Mouse (Mus musculus) NIH3T3 (cell line): ENCODE data around the gene Atf3.

Experiments
- DNase-seq: peaks from one replicate; pipeline ENCODE4 v3.0.0-alpha.2; 2012; ENCODE audit warnings: low read depth

Gene Atf3

DNA sequence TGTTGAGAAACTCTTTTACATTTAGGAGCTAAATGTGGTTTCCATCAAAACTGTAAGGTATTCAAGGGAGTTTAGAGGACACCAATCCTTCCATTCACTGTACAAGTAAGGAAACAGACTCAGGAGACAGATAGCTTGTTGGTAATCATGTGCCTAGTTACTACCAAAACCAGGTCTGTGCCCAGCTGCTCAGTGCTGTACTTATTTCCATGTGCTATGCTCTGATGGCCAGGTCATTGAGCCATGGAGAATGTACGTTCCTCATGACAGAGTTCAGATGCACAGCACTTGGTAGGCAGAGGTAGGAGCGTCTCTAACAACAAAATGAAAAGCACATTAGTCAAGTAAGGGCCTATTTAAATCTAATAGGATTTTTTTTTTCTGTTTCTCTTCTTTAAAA is 8.7 kb upstream of the Atf3 start:
- no peak for DNase-seq

DNA sequence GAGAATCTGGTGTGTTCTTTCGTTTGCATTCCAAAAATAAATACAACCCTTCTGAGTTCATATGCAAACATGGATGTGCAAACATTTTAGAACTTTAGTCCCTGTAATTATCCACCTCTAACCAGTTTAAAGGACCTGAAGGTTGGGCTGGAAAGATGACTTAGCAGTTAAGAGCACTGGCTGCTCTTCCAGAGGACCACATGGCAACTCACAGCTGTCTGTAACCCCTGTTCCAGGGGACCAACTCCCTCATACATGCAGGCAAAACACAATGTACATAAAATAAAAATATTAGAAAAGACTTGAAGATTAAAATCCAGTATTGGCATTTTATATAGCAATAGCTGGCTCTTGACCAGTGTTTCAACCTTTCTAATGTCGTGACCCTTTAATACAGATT is 7.9 kb upstream of the Atf3 start:
- no peak for DNase-seq

DNA sequence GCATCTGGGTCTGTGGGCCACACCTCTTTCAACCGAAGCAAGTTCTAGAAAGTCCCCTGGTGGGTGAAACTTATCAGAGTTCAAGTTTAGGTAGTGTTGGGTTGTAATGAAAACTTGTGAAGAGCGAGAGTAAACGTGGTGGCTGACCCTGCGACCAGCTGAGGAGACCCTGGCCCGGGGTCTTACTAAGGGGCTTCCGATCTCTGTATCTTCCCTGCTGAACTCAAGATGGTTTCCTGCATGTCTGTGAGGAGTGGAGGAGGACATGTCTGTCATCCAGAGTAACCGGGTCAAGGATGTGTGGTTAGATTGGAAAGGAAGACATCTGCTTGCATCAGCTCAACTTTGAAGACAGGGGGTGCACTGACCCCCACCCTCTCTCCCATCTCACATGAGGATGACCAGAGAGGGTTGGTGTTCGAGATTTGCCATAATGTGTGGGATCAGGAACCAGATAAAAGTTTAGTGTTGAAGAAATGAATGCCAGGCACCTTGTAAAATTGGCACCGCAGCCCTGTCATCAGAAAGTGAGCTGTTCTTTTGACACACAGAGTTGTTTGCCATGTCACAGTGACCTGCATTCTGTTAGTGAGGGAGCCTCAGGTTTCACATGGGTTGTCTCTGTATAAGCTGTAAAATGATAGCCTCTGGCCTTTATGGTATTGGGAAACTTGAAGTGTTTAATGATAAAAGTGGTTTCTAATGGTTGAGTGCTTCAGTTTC is 7.3 kb upstream of the Atf3 start:
- no peak for DNase-seq

DNA sequence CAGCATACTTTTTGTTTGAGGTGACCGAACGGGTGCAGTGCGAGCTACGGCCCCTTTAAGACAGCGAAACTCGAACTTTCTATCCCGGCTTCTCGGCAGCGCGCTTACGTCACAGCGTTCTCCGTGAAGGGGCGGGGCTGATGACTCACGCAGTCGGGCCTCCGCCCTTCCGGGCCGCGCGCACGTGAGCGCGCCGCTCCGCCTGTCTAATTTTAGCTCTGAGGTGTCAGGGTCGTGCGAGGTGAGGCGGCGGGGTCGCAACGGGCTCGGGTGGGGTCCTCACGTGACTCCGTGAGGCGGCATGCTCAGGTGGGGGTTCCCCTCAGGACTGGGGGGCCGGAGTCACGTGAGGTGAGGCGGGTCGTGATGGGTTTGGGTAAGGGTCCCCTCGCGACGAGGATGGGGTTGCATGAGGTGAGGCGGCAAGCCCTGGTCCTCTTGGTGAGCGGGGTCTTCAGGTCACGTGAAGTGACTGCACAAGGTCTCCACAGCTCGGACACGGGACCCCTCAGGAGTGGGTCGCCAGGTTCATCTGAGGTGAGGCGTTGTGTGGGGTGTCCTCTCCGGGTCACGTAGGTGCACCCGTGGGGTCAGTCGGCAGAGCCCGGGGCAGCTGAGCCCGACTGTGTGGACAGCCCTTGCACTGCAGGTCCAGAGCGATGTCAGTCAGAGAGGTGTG is 6.6 kb upstream of the Atf3 start:
- DNase-seq = peak; percentile 98

DNA sequence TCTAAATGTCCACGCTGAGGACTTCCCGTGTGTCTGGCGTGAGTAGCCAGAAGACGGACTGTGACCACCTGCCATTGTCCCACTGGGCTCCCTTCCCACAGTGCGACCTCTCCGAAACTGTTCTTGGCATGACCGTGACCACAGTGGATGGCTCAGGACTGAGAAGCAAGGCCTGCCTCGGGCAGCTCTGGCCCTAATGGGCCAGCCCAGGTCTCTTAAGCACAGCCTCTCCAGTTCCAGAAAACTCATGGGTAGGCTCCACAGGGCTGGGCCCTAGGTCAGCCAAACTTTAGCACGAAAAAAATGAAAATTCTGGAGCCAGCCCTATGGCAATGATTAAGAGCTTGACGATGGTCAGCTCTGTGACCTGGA is 6.1 kb upstream of the Atf3 start:
- no peak for DNase-seq

DNA sequence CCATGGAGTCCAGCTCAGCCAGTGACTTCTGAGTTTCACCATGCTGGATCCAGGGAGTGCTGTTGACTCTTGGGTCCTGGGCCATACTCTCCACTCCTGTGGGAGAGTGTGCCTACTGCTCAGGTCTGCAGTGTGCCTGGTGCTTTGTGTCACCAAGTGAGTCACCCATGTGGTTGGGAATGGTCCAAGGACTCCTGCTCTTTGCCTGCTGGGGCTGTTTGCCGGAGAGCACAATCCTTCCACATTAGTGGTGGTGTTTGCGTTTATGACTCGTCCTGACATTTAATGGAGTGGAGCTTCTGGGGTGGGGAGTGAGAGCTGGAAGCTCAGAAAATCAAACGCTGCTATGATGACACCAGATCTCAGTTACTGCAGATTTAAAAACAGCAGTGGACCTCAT is 4.2 kb upstream of the Atf3 start:
- peak; percentile 68 for DNase-seq

DNA sequence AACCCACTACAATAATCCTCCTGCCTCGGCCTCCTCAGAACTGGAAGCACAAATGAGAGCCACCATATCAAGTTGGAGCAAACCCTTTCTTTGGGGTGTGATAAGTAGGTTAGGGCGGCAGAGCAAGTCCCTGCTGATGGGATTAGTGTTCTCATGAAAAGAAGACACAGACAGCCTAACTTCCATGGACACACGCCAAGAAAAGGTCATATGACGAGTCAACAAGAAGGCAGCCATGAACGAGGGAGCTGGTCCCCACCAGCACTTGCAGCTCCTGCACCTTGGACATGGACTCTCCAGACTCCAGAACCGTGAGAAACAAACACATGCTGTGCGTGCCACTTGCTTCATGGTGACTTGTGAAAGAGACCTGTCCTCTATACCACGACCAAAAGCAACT is 2.7 kb upstream of the Atf3 start:
- DNase-seq = no peak

DNA sequence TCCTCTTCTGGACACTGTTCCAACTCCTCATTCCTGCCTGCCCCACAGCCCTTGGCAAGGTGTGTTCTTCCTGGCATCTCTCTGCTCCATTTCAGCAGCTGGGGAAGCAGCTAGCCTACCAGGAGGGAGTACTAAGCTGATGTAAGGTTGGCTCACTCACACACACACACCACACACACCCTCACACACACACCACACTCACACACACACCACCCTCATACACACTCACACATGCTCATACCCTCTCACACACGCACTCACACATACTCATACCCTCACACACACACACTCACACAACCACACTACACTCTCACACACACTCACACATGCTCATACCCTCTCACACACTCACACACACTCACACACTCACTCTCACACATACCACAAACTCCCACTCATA is 1.9 kb upstream of the Atf3 start:
- DNase-seq = no peak

DNA sequence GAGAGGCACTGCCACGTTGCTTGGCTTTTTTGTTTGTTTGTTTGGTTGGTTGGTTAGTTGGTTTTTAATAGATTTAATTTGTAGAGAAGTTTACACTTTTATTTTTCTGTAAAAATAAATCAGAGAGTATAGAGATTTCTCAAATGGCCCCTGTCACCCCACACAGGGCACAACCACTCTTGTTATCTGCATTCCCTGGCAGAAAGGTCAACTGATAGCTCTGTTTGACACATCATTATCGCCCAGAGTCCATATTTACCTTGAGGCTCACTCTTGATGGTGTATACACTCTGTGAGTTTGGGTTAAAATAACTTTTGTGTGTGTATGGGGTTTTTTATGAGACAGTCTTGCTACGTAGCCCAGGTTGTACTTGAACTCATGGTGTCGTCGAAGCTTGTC is 744 bp upstream of the Atf3 start:
- no peak for DNase-seq

DNA sequence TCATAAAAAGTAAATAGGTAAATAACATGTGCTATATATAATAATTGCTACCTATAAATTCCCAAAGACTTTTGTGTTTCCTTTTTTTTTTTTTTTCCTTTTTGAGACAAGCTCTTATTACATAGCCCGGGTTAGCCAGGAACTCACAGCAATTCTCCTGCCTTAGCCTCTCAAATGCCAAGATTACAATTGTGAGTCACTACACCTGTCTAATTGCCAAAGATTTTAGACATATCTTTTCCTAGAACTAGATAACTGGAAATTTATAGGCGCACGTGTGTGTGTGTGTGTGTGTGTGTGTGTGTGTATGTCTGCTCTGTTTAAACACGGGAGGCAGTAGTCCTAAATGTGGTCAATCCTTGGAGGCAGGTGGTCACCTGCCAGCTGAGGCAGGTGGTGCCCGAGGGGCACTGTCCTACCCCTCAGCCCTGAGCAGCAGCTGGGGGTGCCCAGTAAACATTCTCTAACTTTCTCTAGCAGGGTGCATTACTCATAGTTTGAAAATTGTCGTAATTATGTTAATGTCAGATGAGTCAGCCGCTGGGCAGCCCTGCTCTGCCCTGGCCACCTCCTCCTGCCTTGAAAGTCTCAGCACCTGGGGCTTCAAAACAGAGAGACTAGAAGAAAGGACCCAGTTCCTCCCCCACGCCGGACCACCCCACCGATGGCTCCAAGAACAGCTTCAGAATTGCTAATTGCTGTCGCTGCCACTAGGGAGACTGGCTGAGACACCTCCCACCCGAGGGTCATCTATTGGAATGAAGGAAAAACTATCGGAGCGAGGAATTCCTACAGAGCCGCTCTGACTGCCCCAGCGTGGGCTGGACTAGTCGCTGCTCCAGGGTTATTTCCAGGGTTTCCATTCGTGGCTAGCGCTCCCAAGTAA is 1.8 kb downstream of the Atf3 start:
- peak; percentile 71 for DNase-seq

DNA sequence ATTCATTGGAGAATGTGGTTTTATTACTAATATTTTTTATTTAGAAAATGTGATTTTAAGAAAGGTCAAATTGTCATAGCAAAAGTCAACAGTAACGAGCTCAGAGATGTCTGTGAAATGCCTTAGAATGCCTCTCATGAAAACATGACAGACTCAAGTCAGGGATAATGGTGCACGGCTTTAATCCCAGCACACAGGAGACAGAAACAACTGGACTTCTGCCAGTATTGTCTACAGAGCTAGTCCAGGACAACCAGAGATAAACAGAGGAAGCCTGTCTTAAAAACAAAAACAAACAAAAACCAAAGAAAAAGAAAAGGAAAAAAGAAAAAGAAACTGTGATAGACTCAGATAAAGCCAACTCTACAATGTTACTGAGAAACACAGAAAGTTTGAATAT is 6.7 kb downstream of the Atf3 start:
- no peak for DNase-seq

DNA sequence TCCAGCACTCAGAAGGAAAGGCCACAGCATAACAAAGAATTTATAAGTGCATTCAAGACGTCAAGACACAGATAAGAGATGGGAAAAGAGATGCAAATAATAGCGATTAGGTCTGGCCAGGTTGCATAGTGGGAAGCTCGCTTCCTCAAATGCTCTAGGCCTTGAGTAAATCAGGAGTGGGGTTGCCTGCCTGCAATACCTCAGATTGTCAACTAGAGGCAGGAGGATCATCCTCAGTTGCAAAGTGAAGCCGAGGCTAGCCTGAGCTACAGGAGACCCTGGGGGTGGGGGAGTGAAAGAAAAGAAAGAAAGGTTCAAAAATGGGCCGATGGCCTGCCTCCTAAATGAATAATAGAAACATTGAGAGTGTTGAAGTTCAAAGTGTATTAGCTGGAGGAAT is 12.0 kb downstream of the Atf3 start:
- DNase-seq = no peak

DNA sequence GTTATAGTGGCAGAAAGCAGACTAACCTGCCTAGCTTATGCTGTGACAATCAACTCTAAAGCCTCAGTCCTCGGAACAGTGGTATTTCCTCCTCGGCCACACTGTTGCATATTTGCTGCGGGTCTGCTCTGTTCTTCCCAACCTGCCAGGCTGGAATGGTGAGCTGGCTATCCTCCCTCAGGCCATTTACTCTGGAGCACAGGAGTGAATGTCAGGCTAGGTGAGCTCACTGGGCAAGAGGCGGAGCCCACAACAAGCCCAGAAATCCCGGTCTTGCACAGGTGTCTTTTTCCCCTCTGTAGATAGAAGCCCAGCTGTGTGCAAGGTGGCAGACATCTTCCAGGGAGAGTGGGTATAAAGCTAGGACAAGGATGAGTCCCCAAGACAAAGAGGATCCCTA is 13.0 kb downstream of the Atf3 start:
- DNase-seq = no peak

DNA sequence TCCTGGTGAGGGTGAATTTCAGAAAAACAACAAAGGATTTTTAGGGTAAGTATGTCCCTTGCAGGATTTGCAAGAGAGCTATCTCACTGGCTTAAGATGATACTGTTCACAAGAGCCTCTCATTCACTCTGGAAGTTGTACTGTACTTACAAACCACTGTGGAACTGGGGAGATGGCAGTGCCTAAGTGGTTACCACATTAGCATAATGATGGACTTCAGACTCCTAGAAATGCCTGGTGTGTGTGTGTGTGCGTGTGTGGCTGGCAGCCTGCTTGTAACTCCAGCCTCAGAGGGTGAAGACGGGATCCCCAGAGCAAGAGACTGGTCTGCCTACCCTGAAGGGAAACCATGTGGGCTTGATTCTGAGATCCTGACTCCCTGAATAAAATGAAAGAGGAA is 14.3 kb downstream of the Atf3 start:
- DNase-seq = no peak

DNA sequence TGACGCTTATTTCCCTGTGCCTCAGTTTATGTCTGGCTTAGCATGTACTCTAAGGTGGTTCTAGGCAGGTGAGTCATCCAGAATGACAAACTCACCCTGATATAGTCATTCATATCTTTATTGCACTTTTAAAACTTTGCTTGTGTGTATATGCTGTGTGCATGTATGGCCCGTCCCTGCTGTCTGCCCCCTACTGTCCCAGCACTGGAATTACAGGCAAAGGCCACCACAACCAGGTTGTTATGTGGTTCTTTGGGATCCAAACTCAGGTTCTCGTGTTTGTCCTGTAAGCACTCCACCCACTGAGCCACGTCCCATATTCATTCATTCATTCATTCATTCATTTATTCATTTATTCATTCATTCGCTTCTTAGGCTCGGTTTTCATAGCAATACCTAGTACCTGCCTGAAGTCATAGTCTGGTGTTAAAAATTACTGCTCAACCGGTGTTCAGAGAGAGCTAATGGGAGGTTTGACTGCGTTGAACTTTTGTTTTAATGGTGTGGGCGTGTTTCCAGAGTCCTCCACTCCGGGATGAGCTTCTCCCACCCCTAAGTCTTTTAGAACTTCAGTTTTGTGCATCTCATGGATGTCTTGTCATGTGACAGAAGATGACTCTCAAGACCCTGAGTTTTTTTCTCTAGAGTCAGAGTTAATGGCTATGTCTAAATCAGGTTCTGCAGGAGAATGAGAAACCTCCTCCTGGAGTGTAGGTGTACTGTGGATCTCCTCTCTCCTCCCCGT is 15.5 kb downstream of the Atf3 start:
- DNase-seq = no peak

DNA sequence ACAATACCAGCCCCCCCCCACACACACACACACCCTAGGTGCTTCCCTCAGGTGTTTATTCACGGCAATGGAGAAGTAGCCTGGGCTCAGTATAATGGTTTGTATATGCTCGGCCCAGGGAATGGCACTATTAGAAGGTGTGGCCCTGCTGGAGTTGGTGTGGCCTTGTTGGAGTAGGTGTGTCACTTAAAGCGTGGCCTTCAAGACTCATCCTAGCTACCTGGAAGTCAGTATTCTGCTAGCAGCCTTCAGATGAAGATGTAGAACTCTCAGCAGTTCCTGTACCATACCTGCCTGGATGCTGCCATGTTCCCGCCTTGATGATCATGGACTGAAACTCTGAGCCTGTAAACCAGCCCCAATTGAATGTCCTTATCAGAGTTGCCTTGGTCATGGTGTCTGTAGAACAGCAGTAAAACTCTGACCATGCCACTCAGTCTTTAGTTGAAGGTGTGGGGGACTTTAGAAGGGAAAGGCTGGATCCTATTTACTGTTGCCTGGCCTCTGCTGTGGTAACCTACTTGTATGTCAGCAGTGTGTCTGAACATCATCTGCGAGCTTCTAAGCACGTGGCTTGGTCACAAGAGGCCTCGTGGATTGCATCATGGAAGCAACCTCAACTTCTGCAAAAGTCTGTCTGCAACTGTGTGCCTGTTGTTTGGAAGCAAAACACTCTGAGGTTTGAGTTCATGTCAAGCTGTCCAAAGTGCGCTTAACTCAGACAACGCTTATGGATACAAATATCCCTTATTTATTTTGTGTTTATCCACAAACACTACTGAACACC is 16.8 kb downstream of the Atf3 start:
- no peak for DNase-seq

DNA sequence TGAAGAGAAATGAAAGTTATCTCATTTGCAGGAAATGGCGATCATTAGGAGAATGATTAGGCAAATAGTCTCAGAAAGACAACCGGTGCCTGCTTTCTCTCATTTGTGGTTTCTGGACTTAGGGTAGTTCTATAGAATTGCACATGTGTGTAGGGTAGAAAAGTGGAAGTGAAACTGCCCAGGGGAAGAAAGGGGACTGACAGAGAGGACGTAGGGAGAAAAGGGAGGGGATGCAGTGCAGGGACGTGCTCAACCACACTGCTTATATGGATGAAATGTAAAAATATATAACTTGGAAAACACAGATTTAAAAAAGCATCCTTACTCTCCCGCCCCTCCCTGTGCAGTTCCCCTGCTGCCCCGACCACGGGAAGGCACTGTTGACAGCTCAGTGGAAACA is 19.9 kb downstream of the Atf3 start:
- DNase-seq = no peak

DNA sequence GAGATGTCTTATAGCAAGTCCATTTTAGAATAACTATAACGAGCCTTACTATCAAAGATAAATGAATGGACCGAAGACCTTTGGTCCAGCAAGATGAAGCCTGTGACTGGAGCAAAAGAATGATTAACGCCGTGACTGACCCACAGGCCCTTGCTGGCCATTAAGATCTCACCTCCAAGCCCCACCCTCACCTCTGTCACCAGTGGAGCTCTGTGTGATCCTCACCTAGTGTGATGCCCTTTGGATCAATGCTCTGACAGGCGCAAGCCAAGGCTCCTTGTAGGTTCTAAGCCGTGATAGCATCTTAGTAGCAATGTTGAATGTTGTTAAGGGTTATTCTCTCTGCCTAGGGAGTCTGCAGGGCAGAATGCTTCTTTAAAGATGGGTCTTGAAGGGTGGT is 21.8 kb downstream of the Atf3 start:
- no peak for DNase-seq

DNA sequence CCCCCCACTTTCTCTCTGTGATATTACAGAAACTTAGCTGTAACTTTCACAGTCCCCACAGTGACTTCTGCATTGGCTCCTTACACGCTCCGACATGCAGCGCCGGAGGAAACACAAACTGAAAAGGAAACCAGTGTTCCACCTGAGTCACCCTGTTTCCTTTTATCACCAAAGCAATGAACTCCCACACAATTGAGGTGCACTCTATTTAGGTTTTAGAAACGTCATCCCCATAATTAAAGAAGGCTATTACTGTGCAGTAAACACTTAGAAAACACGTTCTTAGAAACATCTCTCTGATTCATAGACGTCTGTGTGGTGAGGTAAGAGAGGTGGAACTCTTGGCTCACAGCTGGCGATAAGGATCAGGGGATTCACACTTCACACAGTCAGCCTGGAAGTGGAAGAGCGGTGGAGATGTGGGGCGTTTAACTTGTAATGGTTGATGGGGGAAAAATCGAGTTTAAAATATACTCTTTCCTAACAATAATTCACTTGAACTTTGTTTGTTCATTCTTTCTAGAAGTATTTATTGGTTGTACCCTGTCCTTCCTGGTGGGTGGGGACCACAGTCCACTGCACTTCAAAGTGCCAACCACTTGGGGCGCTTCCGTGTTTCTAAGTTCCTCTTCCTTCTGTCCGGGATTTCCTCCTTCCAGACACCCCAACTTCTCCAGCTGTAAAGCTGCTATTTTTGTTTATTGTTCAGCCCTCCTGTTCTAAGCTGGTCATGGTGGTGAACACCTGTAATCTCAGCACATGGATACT is 24.0 kb downstream of the Atf3 start:
- peak; percentile 52 for DNase-seq

DNA sequence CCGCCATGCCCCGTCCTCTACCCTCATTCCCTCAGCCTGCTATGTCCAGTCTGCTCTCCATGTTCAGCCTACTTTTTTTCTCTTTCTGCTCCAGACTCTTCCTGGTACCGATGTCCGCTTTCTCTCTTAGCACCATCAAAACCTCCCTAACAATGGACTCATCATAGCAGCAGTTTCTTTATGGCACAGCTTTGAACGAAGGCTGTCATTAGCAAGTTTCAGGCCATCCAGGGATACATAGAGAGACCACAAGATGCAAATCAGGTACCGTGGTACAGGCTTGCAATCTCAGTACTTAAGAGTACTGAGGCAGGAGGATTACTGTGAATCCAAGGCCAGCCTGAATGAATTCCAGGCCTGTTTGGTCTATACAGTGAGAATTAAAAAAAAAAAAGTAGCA is 25.1 kb downstream of the Atf3 start:
- DNase-seq = no peak

DNA sequence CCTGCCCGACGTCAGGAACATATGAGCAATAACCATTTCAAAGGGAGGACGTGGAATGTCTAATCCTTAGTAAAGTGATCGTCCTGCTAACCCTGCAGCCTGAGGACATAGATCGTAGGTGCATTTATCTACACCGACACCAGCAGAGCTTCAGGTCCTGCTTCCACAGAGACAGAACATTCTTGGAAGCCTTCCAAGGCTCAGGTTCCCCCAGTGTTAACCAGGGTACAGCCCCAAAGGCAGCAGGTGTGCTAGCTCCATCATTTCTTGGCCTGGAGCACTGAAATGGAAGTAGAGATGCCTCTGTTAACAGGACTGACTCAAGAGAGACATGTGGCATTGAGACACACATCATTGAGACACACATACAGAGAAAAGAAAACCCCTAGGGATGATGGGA is 25.6 kb downstream of the Atf3 start:
- no peak for DNase-seq
